Mouse (Mus musculus): ENCODE results near the gene Gm960. TPM values are rescaled to one million over a fixed set of nuclear protein-coding genes. Genes with fewer than 3 reads are reported as not detected.

Gene Gm960
- total RNA-seq (2014; rRNA removed) (0.09 and 0.40 TPM in 2 replicates), polyA plus RNA-seq (2012; rRNA removed) (0.34 and 0.61 TPM in 2 replicates)

DNA sequence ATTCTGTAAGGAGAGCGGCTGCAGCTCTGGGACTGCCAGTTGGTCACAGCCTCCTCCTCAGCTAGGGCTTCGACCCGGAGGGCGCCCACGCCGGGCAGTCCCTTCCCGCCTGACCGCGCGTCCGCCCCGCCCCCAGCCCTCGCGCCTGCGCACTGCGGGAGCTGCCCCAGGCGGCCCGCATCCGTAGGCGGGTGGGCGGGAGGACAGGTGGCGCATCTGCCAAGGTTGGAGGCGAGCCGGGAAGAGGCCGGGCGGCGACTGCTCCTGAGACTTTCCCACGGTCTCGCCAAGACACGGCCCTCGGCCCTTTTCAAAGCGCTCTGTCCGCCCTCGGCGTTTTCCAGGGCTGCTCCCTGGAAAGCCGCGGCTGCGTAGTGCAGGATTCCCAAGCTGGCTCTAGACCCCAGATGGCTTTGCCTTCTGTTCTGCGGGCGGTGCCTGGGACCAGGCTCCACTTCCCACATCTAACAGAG lies at the start of gene Gm960:
Gene Gm960, minus strand, starts transcription at position 464 of the 473 bp plus-strand sequence.
- under 1% methylated on average over 40 of the region's 40 CpGs for WGBS
- H3K9ac ChIP-seq (ENCODE audit: low read depth, low read length) = peak within 1 kb of the TSS; percentile 69
- TF ChIP-seq CTCF (IDR thresholded peaks at IDR 0.05; ENCODE audit: low read depth, low read length) = no peak
- 0 out of 2 replicates have a peak, but pooled peaks have one; percentile 8 for TF ChIP-seq POLR2A (IDR thresholded peaks at IDR 0.05; ENCODE audit: extremely low read depth, insufficient read depth, low read length)

DNA sequence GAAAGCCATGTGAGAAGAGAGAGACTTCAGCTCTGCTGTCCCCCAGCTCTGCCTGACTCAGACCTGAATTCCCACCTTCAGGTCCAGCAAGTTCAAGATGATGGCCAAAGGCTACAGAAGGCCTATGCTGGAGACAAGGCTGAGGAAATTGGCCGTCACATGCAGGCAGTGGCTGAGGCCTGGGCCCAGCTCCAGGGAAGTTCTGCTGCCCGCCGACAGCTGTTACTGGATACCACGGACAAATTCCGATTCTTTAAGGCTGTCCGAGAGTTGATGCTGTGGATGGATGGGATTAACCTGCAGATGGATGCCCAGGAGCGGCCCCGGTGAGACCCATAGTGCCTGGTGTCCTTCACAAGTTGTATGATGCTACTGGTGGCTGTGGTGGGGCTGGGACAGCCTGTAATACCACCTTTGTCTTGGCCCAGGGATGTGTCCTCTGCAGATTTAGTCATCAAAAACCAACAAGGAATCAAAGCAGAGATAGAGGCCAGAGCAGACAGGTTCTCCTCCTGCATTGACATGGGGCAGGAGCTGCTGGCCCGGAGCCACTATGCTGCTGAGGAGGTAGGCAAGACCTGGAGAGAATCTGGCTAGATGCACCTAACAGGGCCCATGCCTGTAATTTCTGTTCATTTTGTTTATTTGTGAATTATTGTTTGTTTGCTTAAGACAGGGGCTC lies 49.3 kb upstream of the Gm960 start:
- H3K36me3 ChIP-seq (ENCODE audit: control insufficient read depth, insufficient read depth, low read length) = peaks cover 67% of the 10 kb centered on the region
- WGBS = 92% methylated on average over 9 of the region's 9 CpGs
- TF ChIP-seq CTCF (IDR thresholded peaks at IDR 0.05; ENCODE audit: low read depth, low read length) = no peak
- no peak for TF ChIP-seq POLR2A (IDR thresholded peaks at IDR 0.05; ENCODE audit: extremely low read depth, insufficient read depth, low read length)
- H3K27ac ChIP-seq (replicated peaks; ENCODE audit: insufficient read depth, low read depth, low read length) = no peak overlapping the region
- H3K4me3 ChIP-seq (ENCODE audit: insufficient read depth, low read depth, low read length) = no peak overlapping the region
- no peaks in the 10 kb centered on the region for H3K27me3 ChIP-seq (ENCODE audit: control insufficient read depth, insufficient read depth, low read length)
- no peak overlapping the region for H3K9ac ChIP-seq (ENCODE audit: low read depth, low read length)
- H3K4me1 ChIP-seq (ENCODE audit: control insufficient read depth, insufficient read depth, low read length) = no peaks in the 10 kb centered on the region
- DNase-seq (ENCODE audit: extremely low read depth, low read depth, low spot score) = no peak
- H3K79me2 ChIP-seq (ENCODE audit: control insufficient read depth, insufficient read depth, low read length) = no peaks in the 10 kb centered on the region

More for the DNA sequence above, at the start of gene Gm960:
- Histone ChIP-seq H3K36me3 (ENCODE audit: control insufficient read depth, insufficient read depth, low read length) (no peaks in the 10 kb centered on the region), H3K4me1 (ENCODE audit: control insufficient read depth, insufficient read depth, low read length) (peaks cover 16% of the 10 kb centered on the region), H3K27me3 (ENCODE audit: control insufficient read depth, insufficient read depth, low read length) (no peaks in the 10 kb centered on the region), H3K79me2 (ENCODE audit: control insufficient read depth, insufficient read depth, low read length) (no peaks in the 10 kb centered on the region), H3K4me3 (ENCODE audit: insufficient read depth, low read depth, low read length) (peak within 1 kb of the TSS; percentile 71), H3K27ac (replicated peaks; ENCODE audit: insufficient read depth, low read depth, low read length) (peak within 1 kb of the TSS; percentile 30; the same call in 1 of the 2 replicates)
- peak; percentile 55 for DNase-seq (ENCODE audit: extremely low read depth, low read depth, low spot score)

DNA sequence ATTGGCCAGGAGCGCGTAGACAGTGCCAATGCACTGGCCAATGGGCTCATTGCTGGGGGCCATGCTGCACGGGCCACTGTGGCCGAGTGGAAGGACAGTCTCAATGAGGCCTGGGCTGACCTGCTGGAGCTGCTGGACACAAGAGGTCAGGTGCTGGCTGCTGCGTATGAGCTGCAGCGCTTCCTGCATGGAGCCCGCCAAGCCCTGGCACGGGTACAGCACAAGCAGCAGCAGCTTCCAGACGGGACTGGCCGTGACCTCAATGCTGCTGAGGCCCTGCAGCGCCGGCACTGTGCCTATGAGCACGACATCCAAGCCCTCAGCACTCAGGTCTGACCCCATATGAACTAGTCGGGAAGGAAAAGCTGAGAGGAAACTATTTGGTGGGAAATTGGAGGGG lies 48.1 kb upstream of the Gm960 start:
- Histone ChIP-seq H3K27ac (replicated peaks; ENCODE audit: insufficient read depth, low read depth, low read length) (no peak overlapping the region), H3K9ac (ENCODE audit: low read depth, low read length) (no peak overlapping the region), H3K36me3 (ENCODE audit: control insufficient read depth, insufficient read depth, low read length) (peaks cover 71% of the 10 kb centered on the region), H3K27me3 (ENCODE audit: control insufficient read depth, insufficient read depth, low read length) (no peaks in the 10 kb centered on the region), H3K4me3 (ENCODE audit: insufficient read depth, low read depth, low read length) (no peak overlapping the region), H3K79me2 (ENCODE audit: control insufficient read depth, insufficient read depth, low read length) (no peaks in the 10 kb centered on the region), H3K4me1 (ENCODE audit: control insufficient read depth, insufficient read depth, low read length) (no peaks in the 10 kb centered on the region)
- WGBS = 51% methylated on average over 14 of the region's 14 CpGs
- DNase-seq (ENCODE audit: extremely low read depth, low read depth, low spot score) = peak; percentile 44
- TF ChIP-seq CTCF (IDR thresholded peaks at IDR 0.05; ENCODE audit: low read depth, low read length) (no peak), POLR2A (IDR thresholded peaks at IDR 0.05; ENCODE audit: extremely low read depth, insufficient read depth, low read length) (no peak)

DNA sequence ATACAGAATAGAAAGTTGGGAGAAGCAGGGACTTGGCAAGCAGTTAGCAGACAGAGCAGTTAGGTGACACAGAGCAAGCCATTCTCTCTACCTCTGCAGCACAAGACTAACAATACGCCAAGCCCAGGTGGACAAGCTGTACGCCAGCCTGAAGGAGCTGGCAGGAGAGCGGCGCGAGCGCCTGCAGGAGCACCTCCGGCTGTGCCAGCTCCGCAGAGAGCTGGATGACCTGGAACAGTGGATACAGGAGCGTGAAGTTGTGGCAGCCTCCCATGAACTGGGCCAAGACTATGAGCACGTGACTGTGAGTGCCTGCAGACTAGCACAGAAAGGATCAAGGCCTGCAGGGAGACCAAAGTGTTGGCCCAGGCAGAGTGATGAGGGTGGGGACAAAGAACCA lies 47.2 kb upstream of the Gm960 start:
- H3K36me3 ChIP-seq (ENCODE audit: control insufficient read depth, insufficient read depth, low read length) = peaks cover 68% of the 10 kb centered on the region
- no peaks in the 10 kb centered on the region for H3K79me2 ChIP-seq (ENCODE audit: control insufficient read depth, insufficient read depth, low read length)
- H3K27me3 ChIP-seq (ENCODE audit: control insufficient read depth, insufficient read depth, low read length) = no peaks in the 10 kb centered on the region
- no peak overlapping the region for H3K4me3 ChIP-seq (ENCODE audit: insufficient read depth, low read depth, low read length)
- H3K27ac ChIP-seq (replicated peaks; ENCODE audit: insufficient read depth, low read depth, low read length) = no peak overlapping the region
- H3K4me1 ChIP-seq (ENCODE audit: control insufficient read depth, insufficient read depth, low read length) = no peaks in the 10 kb centered on the region
- H3K9ac ChIP-seq (ENCODE audit: low read depth, low read length) = no peak overlapping the region
- DNase-seq (ENCODE audit: extremely low read depth, low read depth, low spot score) = peak; percentile 47
- TF ChIP-seq CTCF (IDR thresholded peaks at IDR 0.05; ENCODE audit: low read depth, low read length) (no peak), POLR2A (IDR thresholded peaks at IDR 0.05; ENCODE audit: extremely low read depth, insufficient read depth, low read length) (no peak)
- WGBS = 78% methylated on average over 10 of the region's 10 CpGs

DNA sequence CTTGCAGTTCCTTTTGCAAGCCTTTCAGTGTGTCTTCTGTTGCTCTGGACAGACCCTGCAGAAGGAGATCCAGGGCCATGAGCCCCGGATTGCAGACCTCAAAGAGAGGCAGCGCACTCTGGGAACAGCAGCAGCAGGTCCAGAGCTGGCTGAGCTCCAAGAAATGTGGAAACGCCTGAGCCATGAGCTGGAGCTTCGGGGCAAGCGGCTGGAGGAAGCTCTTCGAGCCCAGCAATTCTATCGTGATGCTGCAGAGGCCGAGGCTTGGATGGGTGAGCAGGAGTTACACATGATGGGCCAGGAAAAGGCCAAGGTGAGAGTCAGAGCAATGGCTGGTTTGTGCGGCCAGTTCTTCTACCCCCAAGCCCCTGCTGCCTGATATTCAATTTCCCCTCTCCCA lies 46.6 kb upstream of the Gm960 start:
- Histone ChIP-seq H3K4me3 (ENCODE audit: insufficient read depth, low read depth, low read length) (no peak overlapping the region), H3K9ac (ENCODE audit: low read depth, low read length) (no peak overlapping the region), H3K4me1 (ENCODE audit: control insufficient read depth, insufficient read depth, low read length) (no peaks in the 10 kb centered on the region), H3K36me3 (ENCODE audit: control insufficient read depth, insufficient read depth, low read length) (peaks cover 70% of the 10 kb centered on the region), H3K27ac (replicated peaks; ENCODE audit: insufficient read depth, low read depth, low read length) (no peak overlapping the region), H3K79me2 (ENCODE audit: control insufficient read depth, insufficient read depth, low read length) (no peaks in the 10 kb centered on the region), H3K27me3 (ENCODE audit: control insufficient read depth, insufficient read depth, low read length) (no peaks in the 10 kb centered on the region)
- TF ChIP-seq POLR2A (IDR thresholded peaks at IDR 0.05; ENCODE audit: extremely low read depth, insufficient read depth, low read length) (no peak), CTCF (IDR thresholded peaks at IDR 0.05; ENCODE audit: low read depth, low read length) (no peak)
- WGBS = 44% methylated on average over 9 of the region's 9 CpGs
- no peak for DNase-seq (ENCODE audit: extremely low read depth, low read depth, low spot score)

DNA sequence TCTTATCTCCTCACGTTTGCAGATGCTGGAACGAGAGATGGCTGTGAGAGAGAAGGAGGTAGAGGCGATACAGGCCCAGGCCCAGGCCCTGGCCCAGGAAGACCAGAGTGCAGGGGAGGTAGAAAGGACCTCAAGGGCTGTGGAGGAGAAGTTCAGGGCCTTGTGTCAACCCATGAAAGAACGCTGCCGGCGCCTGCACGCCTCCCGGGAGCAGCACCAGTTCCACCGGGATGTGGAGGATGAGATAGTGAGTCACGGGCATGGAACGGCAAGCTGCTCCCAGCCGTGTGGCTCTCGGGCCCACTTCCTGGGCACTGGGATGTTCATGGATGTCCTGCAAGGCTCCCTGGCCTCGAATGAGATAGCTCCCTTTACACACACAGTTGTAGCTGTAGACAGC lies 45.6 kb upstream of the Gm960 start:
- no peaks in the 10 kb centered on the region for H3K27me3 ChIP-seq (ENCODE audit: control insufficient read depth, insufficient read depth, low read length)
- no peak overlapping the region for H3K9ac ChIP-seq (ENCODE audit: low read depth, low read length)
- DNase-seq (ENCODE audit: extremely low read depth, low read depth, low spot score) = no peak
- H3K4me3 ChIP-seq (ENCODE audit: insufficient read depth, low read depth, low read length) = no peak overlapping the region
- TF ChIP-seq CTCF (IDR thresholded peaks at IDR 0.05; ENCODE audit: low read depth, low read length) (no peak), POLR2A (IDR thresholded peaks at IDR 0.05; ENCODE audit: extremely low read depth, insufficient read depth, low read length) (no peak)
- H3K79me2 ChIP-seq (ENCODE audit: control insufficient read depth, insufficient read depth, low read length) = no peaks in the 10 kb centered on the region
- WGBS = 80% methylated on average over 14 of the region's 14 CpGs
- no peak overlapping the region for H3K27ac ChIP-seq (replicated peaks; ENCODE audit: insufficient read depth, low read depth, low read length)
- H3K36me3 ChIP-seq (ENCODE audit: control insufficient read depth, insufficient read depth, low read length) = peaks cover 70% of the 10 kb centered on the region
- no peaks in the 10 kb centered on the region for H3K4me1 ChIP-seq (ENCODE audit: control insufficient read depth, insufficient read depth, low read length)
